Mouse (Mus musculus) CH12.LX (cell line): ENCODE measurements at regions not wholly inside any gene's neighbourhood (a gene's known extent, or its start where the extent isn't known, plus 50 kb on each side); places are given as distances from the start of the nearest gene placed in this dataset.

Experiments used
- CTCF ChIP-seq, 2 experiments: IDR thresholded peaks in 1 of 2; conservative IDR thresholded peaks in 1 of 2; 2 replicates each; pipeline ENCODE4 v1.5.1; 2011 to 2012; ENCODE audit warnings: low read depth in 2 of 2, low read length in 2 of 2, improper control_type of control experiment in 1 of 2, inconsistent platforms in 1 of 2, mild to moderate bottlenecking in 1 of 2, moderate library complexity in 1 of 2
- IRF4 ChIP-seq: IDR thresholded peaks from 2 replicates; pipeline ENCODE4 v1.6.1; 2014; ENCODE audit warnings: low read depth, mild to moderate bottlenecking, inconsistent platforms, low read length, improper control_type of control experiment
- POLR2A ChIP-seq: IDR thresholded peaks from 2 replicates; pipeline ENCODE4 v1.6.1; 2011; ENCODE audit warnings: low read depth, mild to moderate bottlenecking, improper control_type of control experiment, low read length
- SMC3 ChIP-seq: IDR thresholded peaks from 2 replicates; pipeline ENCODE4 v1.6.1; 2011; ENCODE audit warnings: low read depth, low read length, improper control_type of control experiment

GRCm38 (mm10) chr11:20941546-20941945 lies 110.7 kb upstream of the Lgalsl start:
- TF ChIP-seq IRF4: no peak
- TF ChIP-seq SMC3: no peak
- TF ChIP-seq CTCF (conservative IDR thresholded peaks at IDR 0.05 in 1 of 2, IDR thresholded peaks at IDR 0.05 in 1 of 2; ENCODE audit: low read depth in 2 of 2, low read length in 2 of 2): no peak
- TF ChIP-seq POLR2A: no peak
